Mouse (Mus musculus) stomach, embryonic 15.5 days (tissue): ENCODE data around the gene Asl. TPM values are rescaled to one million over a fixed set of nuclear protein-coding genes. Genes with fewer than 3 reads are reported as not detected.
A peak's percentile ranks its signal among the peaks of the same experiment; 100 is the strongest.
"Not testable (repeated sequence)": the region's sequence is repeated elsewhere in the genome, so short reads cannot be mapped to it uniquely, and the experiment has no call there.

ENCODE experiments used
- ATAC-seq: fragments of 200-750 bp; cut with Nextera tagmentation; 2 replicates; pipeline ENCODE4 v1.8.0; 2017; ENCODE audit warnings: low read depth, moderate number of reproducible peaks, moderate TSS enrichment; ENCODE audit not compliant: insufficient read depth, low FRiP score
- H3K27ac ChIP-seq: fragments of 300-500 bp; sonication (generic); 2 replicates; pipeline ENCODE4 v1.5.1; 2015; ENCODE audit warnings: mild to moderate bottlenecking, inconsistent platforms
- H3K27me3 ChIP-seq: fragments of 300-500 bp; sonication (generic); replicated peaks from 2 replicates; pipeline ENCODE4 v1.6.1; 2015; ENCODE audit warnings: inconsistent platforms
- H3K36me3 ChIP-seq: fragments of 300-500 bp; sonication (generic); 2 replicates; pipeline ENCODE4 v1.6.1; 2015; ENCODE audit warnings: inconsistent platforms
- H3K4me1 ChIP-seq: fragments of 300-500 bp; sonication (generic); 2 replicates; pipeline ENCODE4 v1.6.1; 2015; ENCODE audit warnings: inconsistent platforms
- H3K4me2 ChIP-seq: fragments of 300-500 bp; sonication (generic); 2 replicates; pipeline ENCODE4 v1.6.1; 2015; ENCODE audit warnings: mild to moderate bottlenecking, inconsistent platforms
- H3K4me3 ChIP-seq: fragments of 300-500 bp; sonication (generic); replicated peaks from 2 replicates; pipeline ENCODE4 v1.5.1; 2015; ENCODE audit warnings: inconsistent platforms
- H3K9ac ChIP-seq: fragments of 300-500 bp; sonication (generic); 2 replicates; pipeline ENCODE4 v1.6.1; 2015; ENCODE audit warnings: inconsistent platforms
- H3K9me3 ChIP-seq: fragments of 300-500 bp; sonication (generic); 2 replicates; pipeline ENCODE4 v1.6.1; 2016; ENCODE audit warnings: inconsistent platforms
- WGBS: fragments of 180-500 bp; shearing (Covaris S2); methylation state at CpG from one replicate; pipeline ENCODE4 v1.1.7; 2015; 5-methylcytosine and 5-hydroxymethylcytosine counted together
- polyA plus RNA-seq: library from polyadenylated mRNA; unstranded; fragments of >200 nt; fragmentation: Nextera tagmentation; extraction: Ambion mirVana; gene quantifications from 2 replicates; pipeline ENCODE4 v1.2.1, GENCODE M21; 2015

Gene Asl
- polyA plus RNA-seq, 1 experiment from 2014 or later: 49.1 TPM

- Histone ChIP-seq H3K9ac (no peak overlapping the region), H3K4me2 (no peak overlapping the region), H3K4me1 (no peaks in the 10 kb centered on the region; the same call in 1 of the 2 replicates), H3K36me3 (peaks cover 18% of the 10 kb centered on the region), H3K27ac (no peak overlapping the region), H3K27me3 (no peaks in the 10 kb centered on the region), H3K4me3 (no peak overlapping the region), H3K9me3 (no peaks in the 10 kb centered on the region)
- ATAC-seq: no peak
- 63% methylated on average over 7 of the region's 7 CpGs for WGBS
Measured at GRCm38 (mm10) chr5:130044201-130044695, 15.2 kb upstream of the Asl start.

- Histone ChIP-seq H3K27me3 (no peaks in the 10 kb centered on the region), H3K27ac (no peak overlapping the region), H3K4me2 (no peak overlapping the region), H3K4me3 (no peak overlapping the region), H3K9ac (no peak overlapping the region), H3K4me1 (no peaks in the 10 kb centered on the region; the same call in 1 of the 2 replicates), H3K9me3 (no peaks in the 10 kb centered on the region), H3K36me3 (peaks cover 18% of the 10 kb centered on the region)
- no peak for ATAC-seq
- WGBS: 91% methylated on average over 3 of the region's 3 CpGs
Measured at GRCm38 (mm10) chr5:130043741-130044140, 14.7 kb upstream of the Asl start.

- ATAC-seq: no peak
- H3K36me3 ChIP-seq: peaks cover 11% of the 10 kb centered on the region; the same call in 1 of the 2 replicates
Measured at GRCm38 (mm10) chr5:130041262-130041661, 12.2 kb upstream of the Asl start.

GRCm38 (mm10) chr5:130040797-130041196, 11.8 kb upstream of the Asl start:
- WGBS: 88% methylated on average over 4 of the region's 4 CpGs
- no peak for ATAC-seq
- H3K36me3 ChIP-seq: peaks cover 9% of the 10 kb centered on the region; the same call in 1 of the 2 replicates

More at GRCm38 (mm10) chr5:130041262-130041661, 12.2 kb upstream of the Asl start:
- Histone ChIP-seq H3K4me2 (no peak overlapping the region), H3K9ac (no peak overlapping the region), H3K4me1 (no peaks in the 10 kb centered on the region; the same call in 1 of the 2 replicates), H3K27me3 (no peaks in the 10 kb centered on the region), H3K9me3 (no peaks in the 10 kb centered on the region), H3K4me3 (no peak overlapping the region), H3K27ac (no peak overlapping the region)
- WGBS: 80% methylated on average over 4 of the region's 4 CpGs

GRCm38 (mm10) chr5:130037752-130038455, 8.9 kb upstream of the Asl start:
- Histone ChIP-seq H3K27me3 (no peaks in the 10 kb centered on the region), H3K4me3 (no peak overlapping the region), H3K9me3 (no peaks in the 10 kb centered on the region), H3K27ac (no peak overlapping the region), H3K4me2 (no peak overlapping the region), H3K4me1 (no peaks in the 10 kb centered on the region), H3K9ac (no peak overlapping the region), H3K36me3 (peaks cover 8% of the 10 kb centered on the region; the same call in 1 of the 2 replicates)
- peak; percentile 63; the same call in 1 of the 2 replicates for ATAC-seq
- 60% methylated on average over 19 of the region's 19 CpGs for WGBS

More at GRCm38 (mm10) chr5:130040797-130041196, 11.8 kb upstream of the Asl start:
- Histone ChIP-seq H3K9ac (no peak overlapping the region), H3K27me3 (no peaks in the 10 kb centered on the region), H3K9me3 (no peaks in the 10 kb centered on the region), H3K4me1 (no peaks in the 10 kb centered on the region; the same call in 1 of the 2 replicates), H3K4me3 (no peak overlapping the region), H3K27ac (no peak overlapping the region), H3K4me2 (no peak overlapping the region)

GRCm38 (mm10) chr5:130036300-130036699, 7.3 kb upstream of the Asl start:
- H3K4me1 ChIP-seq, H3K27me3 ChIP-seq, H3K4me2 ChIP-seq, H3K27ac ChIP-seq, H3K9ac ChIP-seq, ATAC-seq, H3K9me3 ChIP-seq, H3K4me3 ChIP-seq, H3K36me3 ChIP-seq: not testable (repeated sequence)
- WGBS: 60% methylated on average over 2 of the region's 2 CpGs

- Histone ChIP-seq H3K4me3 (no peak overlapping the region), H3K4me1 (0 out of 2 replicates have a peak, but pooled peaks cover 2% of the 10 kb centered on the region), H3K4me2 (no peak overlapping the region), H3K9ac (no peak overlapping the region), H3K36me3 (no peaks in the 10 kb centered on the region; the same call in 1 of the 2 replicates), H3K27me3 (no peaks in the 10 kb centered on the region), H3K9me3 (no peaks in the 10 kb centered on the region), H3K27ac (no peak overlapping the region)
- ATAC-seq: no peak
- WGBS: 64% methylated on average over 2 of the region's 2 CpGs
Measured at GRCm38 (mm10) chr5:130033869-130034268, 4.8 kb upstream of the Asl start.

- Histone ChIP-seq H3K9ac (no peak overlapping the region), H3K36me3 (no peaks in the 10 kb centered on the region), H3K4me1 (0 out of 2 replicates have a peak, but pooled peaks cover 2% of the 10 kb centered on the region), H3K27me3 (no peaks in the 10 kb centered on the region), H3K4me3 (no peak overlapping the region), H3K4me2 (no peak overlapping the region), H3K9me3 (no peaks in the 10 kb centered on the region), H3K27ac (no peak overlapping the region)
- 89% methylated on average over 19 of the region's 19 CpGs for WGBS
- no peak for ATAC-seq
Measured at GRCm38 (mm10) chr5:130031410-130032390, 2.7 kb upstream of the Asl start.

- Histone ChIP-seq H3K27ac (no peak overlapping the region), H3K4me2 (no peak overlapping the region), H3K4me3 (no peak overlapping the region), H3K9ac (no peak overlapping the region), H3K4me1 (peaks cover 11% of the 10 kb centered on the region; the same call in 1 of the 2 replicates), H3K9me3 (no peaks in the 10 kb centered on the region), H3K36me3 (no peaks in the 10 kb centered on the region), H3K27me3 (no peaks in the 10 kb centered on the region)
- no peak for ATAC-seq
- 86% methylated on average over 7 of the region's 7 CpGs for WGBS
Measured at GRCm38 (mm10) chr5:130027696-130028095, 1.4 kb downstream of the Asl start.

GRCm38 (mm10) chr5:130027134-130027533, 1.9 kb downstream of the Asl start:
- no peak overlapping the region for H3K9ac ChIP-seq
- no peak overlapping the region for H3K4me3 ChIP-seq
- H3K27ac ChIP-seq: no peak overlapping the region
- ATAC-seq: no peak
- no peaks in the 10 kb centered on the region for H3K9me3 ChIP-seq
- 69% methylated on average over 5 of the region's 5 CpGs for WGBS
- no peaks in the 10 kb centered on the region for H3K36me3 ChIP-seq
- H3K4me1 ChIP-seq: peaks cover 11% of the 10 kb centered on the region; the same call in 1 of the 2 replicates
- no peak overlapping the region for H3K4me2 ChIP-seq
- no peaks in the 10 kb centered on the region for H3K27me3 ChIP-seq

GRCm38 (mm10) chr5:130023767-130024539, 5.1 kb downstream of the Asl start:
- ATAC-seq: peak; percentile 95
- H3K4me2 ChIP-seq: peak overlapping the region; percentile 93

More at GRCm38 (mm10) chr5:130023767-130024539, 5.1 kb downstream of the Asl start:
- Histone ChIP-seq H3K36me3 (no peaks in the 10 kb centered on the region), H3K9me3 (no peaks in the 10 kb centered on the region), H3K4me1 (peaks cover 9% of the 10 kb centered on the region; the same call in 1 of the 2 replicates), H3K27me3 (no peaks in the 10 kb centered on the region), H3K9ac (peak overlapping the region; percentile 37; the same call in 1 of the 2 replicates), H3K27ac (peak overlapping the region; percentile 81), H3K4me3 (peak overlapping the region; percentile 65)
- WGBS: under 1% methylated on average over 32 of the region's 32 CpGs
